Mouse (Mus musculus): ENCODE results near the gene Mtrex. TPM values are rescaled to one million over a fixed set of nuclear protein-coding genes. Genes with fewer than 3 reads are reported as not detected.

Mtrex gene
- 70.6 and 77.9 TPM in 2 replicates for polyA plus RNA-seq (2014; fragmentation: Nextera tagmentation; extraction: Ambion mirVana)

DNA sequence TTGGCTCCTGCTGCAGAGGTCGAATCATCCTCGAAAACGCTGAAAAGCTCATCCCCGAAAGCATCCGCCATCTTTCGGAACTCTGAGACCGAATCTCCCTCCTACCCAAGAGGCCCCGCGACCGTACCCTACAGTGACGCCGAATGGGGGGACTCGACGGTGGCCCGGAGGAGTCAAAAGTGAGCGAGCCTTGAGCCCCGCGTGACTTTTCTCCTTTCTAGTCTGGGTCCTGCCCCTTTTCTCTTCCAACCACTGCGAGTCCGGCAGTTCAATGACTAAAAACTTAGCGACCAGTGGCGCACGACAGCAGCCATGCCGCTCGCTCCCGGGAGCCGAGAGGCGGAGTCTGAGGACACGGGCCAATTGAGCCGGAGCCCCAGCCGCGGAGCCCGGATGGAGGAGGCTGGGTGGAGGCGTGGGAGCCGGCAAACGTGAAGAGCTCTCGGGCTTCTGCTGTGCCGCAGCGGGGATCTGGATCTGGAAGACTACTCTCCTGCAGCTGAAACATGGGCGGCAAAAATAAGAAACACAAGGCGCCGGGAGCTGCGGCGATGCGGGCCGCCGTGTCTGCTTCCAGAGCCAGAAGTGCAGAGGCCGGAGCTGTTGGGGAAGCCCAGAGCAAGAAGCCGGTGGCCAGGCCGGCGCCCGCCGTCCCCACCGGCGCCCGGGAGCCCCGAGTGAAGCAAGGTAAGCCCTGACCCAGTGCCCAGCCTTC, at the start of gene Mtrex, which contains the start of gene Dhx29:
Gene Mtrex (minus strand): TSS at position 112 of the 715 bp plus-strand sequence.
Gene Dhx29 (plus strand): TSS at position 168 of the 715 bp plus-strand sequence.
- peaks cover 14% of the 10 kb centered on the region for H3K4me1 ChIP-seq (ENCODE audit: control insufficient read depth, insufficient read depth, low read length)
- under 1% methylated on average over 57 of the region's 57 CpGs for whole genome bisulfite sequencing

DNA sequence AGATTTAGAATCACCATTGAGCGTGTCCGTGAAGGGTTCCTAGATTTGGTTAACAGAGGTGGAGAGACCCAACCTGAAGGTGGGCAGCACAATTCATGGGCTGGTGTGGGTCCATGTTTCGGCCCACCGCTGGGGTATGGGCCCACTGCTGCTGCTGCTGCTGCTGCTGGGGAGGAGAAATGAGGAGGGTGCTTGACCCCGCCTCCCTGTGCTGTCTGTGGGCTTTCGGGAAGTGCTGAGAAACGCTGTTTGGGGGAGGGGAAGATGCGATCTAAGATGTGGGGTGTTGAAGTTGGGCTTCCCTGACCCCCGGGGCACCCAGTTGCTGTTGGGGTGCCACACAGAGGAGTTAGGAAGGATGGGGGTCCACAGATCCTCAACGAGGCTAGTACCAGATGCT, 49.5 kb upstream of the Mtrex start:
- 48% methylated on average over 10 of the region's 10 CpGs for WGBS
- H3K9ac ChIP-seq (ENCODE audit: low read length), result no peak overlapping the region
- ATAC-seq (no peak), DNase-seq (ENCODE audit: low spot score) (no peak)
- H3K27ac ChIP-seq (ENCODE audit: low read depth, low read length), result no peak overlapping the region
- no peaks in the 10 kb centered on the region for H3K4me1 ChIP-seq (ENCODE audit: control insufficient read depth, insufficient read depth, low read length)
- peaks cover 3% of the 10 kb centered on the region; the same call in 1 of the 2 replicates for H3K27me3 ChIP-seq (replicated peaks; ENCODE audit: control insufficient read depth, insufficient read depth, low read length)
- H3K4me2 ChIP-seq (ENCODE audit: low read length), result no peak overlapping the region
- no peaks in the 10 kb centered on the region for H3K9me3 ChIP-seq (replicated peaks; ENCODE audit: control insufficient read depth, low read length)
- no peak overlapping the region for H3K4me3 ChIP-seq (ENCODE audit: low read depth, low read length)
- no peaks in the 10 kb centered on the region for H3K36me3 ChIP-seq (ENCODE audit: control insufficient read depth, insufficient read depth, low read length)

More for the DNA sequence above, at the start of gene Mtrex, which contains the start of gene Dhx29:
- Histone ChIP-seq H3K4me2 (ENCODE audit: low read length) (peak within 1 kb of the TSS; percentile 63), H3K27me3 (replicated peaks; ENCODE audit: control insufficient read depth, insufficient read depth, low read length) (no peaks in the 10 kb centered on the region), H3K4me3 (ENCODE audit: low read depth, low read length) (peak within 1 kb of the TSS; percentile 70), H3K9me3 (replicated peaks; ENCODE audit: control insufficient read depth, low read length) (no peaks in the 10 kb centered on the region), H3K27ac (ENCODE audit: low read depth, low read length) (peak within 1 kb of the TSS; percentile 79), H3K36me3 (ENCODE audit: control insufficient read depth, insufficient read depth, low read length) (peaks cover 16% of the 10 kb centered on the region), H3K9ac (ENCODE audit: low read length) (peak within 1 kb of the TSS; percentile 80)
- ATAC-seq, result peak; percentile 99
- peak; percentile 98 for DNase-seq (ENCODE audit: low spot score)

DNA sequence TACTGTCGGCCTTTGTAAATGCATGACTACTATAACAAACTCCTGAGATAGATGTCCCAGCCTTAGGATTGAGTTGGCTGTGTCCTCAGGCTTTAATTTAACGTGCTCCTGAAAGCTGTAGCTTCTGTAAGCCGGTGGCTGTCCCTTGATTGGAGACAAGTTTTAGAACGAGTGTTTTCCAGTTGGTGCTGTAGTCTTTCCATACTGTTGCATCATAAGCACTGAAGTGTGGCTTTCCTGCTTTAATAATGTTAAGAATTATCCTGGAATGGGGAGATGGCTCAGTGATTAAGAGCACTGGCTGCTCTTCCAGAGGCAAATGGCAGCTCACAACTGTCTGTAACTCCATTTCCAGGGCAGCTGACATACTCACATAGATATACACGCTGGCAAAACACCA, 40.1 kb upstream of the Mtrex start:
- DNase-seq (ENCODE audit: low spot score) (no peak), ATAC-seq (no peak)
- Histone ChIP-seq H3K9ac (ENCODE audit: low read length) (no peak overlapping the region), H3K9me3 (replicated peaks; ENCODE audit: control insufficient read depth, low read length) (no peaks in the 10 kb centered on the region), H3K4me1 (ENCODE audit: control insufficient read depth, insufficient read depth, low read length) (no peaks in the 10 kb centered on the region), H3K4me2 (ENCODE audit: low read length) (no peak overlapping the region), H3K36me3 (ENCODE audit: control insufficient read depth, insufficient read depth, low read length) (peaks cover 61% of the 10 kb centered on the region), H3K27ac (ENCODE audit: low read depth, low read length) (no peak overlapping the region), H3K27me3 (replicated peaks; ENCODE audit: control insufficient read depth, insufficient read depth, low read length) (no peaks in the 10 kb centered on the region), H3K4me3 (ENCODE audit: low read depth, low read length) (no peak overlapping the region)
- 92% methylated on average over 5 of the region's 5 CpGs for WGBS

- no peaks in the 10 kb centered on the region for H3K9me3 ChIP-seq (replicated peaks; ENCODE audit: control insufficient read depth, low read length)
- WGBS, result 94% methylated on average over 12 of the region's 12 CpGs
- DNase-seq (ENCODE audit: low spot score) (no peak), ATAC-seq (no peak)
- no peak overlapping the region for H3K27ac ChIP-seq (ENCODE audit: low read depth, low read length)
- H3K36me3 ChIP-seq (ENCODE audit: control insufficient read depth, insufficient read depth, low read length), result peaks cover 72% of the 10 kb centered on the region
- H3K4me1 ChIP-seq (ENCODE audit: control insufficient read depth, insufficient read depth, low read length), result no peaks in the 10 kb centered on the region
- no peak overlapping the region for H3K4me3 ChIP-seq (ENCODE audit: low read depth, low read length)
- no peak overlapping the region for H3K9ac ChIP-seq (ENCODE audit: low read length)
- no peaks in the 10 kb centered on the region for H3K27me3 ChIP-seq (replicated peaks; ENCODE audit: control insufficient read depth, insufficient read depth, low read length)
- H3K4me2 ChIP-seq (ENCODE audit: low read length), result no peak overlapping the region
Observed at GRCm38 (mm10) chr13:112964421-112964820, 37.2 kb upstream of the Mtrex start.

DNA sequence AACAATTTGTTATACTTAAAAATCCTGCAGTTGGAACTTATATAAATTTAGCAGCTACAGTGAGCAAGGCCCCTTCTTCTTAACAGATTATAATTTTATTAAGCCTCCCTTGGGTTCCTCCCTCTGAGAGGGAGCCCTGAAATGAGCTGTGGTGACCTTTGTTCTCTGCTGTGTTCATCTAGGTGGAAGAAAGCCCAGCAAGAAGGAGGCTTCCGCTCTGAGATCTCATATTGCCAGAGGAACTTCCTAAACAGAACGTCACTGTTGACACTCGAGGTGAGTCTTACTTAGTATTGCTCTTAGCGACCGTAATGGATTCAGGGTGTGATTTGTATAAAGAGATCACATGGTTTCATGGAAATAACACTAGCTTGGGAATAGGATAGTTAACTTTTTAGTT, 35.9 kb upstream of the Mtrex start:
- H3K36me3 ChIP-seq (ENCODE audit: control insufficient read depth, insufficient read depth, low read length), result peaks cover 75% of the 10 kb centered on the region
- H3K9me3 ChIP-seq (replicated peaks; ENCODE audit: control insufficient read depth, low read length), result no peaks in the 10 kb centered on the region
- 76% methylated on average over 5 of the region's 5 CpGs for WGBS
- H3K27ac ChIP-seq (ENCODE audit: low read depth, low read length), result no peak overlapping the region
- H3K4me1 ChIP-seq (ENCODE audit: control insufficient read depth, insufficient read depth, low read length), result no peaks in the 10 kb centered on the region
- no peak overlapping the region for H3K9ac ChIP-seq (ENCODE audit: low read length)
- H3K4me3 ChIP-seq (ENCODE audit: low read depth, low read length), result no peak overlapping the region
- no peak for ATAC-seq
- DNase-seq (ENCODE audit: low spot score), result no peak
- H3K27me3 ChIP-seq (replicated peaks; ENCODE audit: control insufficient read depth, insufficient read depth, low read length), result no peaks in the 10 kb centered on the region
- no peak overlapping the region for H3K4me2 ChIP-seq (ENCODE audit: low read length)

GRCm38 (mm10) chr13:112954067-112954466, 26.9 kb upstream of the Mtrex start:
- no peak overlapping the region for H3K27ac ChIP-seq (ENCODE audit: low read depth, low read length)
- H3K9ac ChIP-seq (ENCODE audit: low read length), result no peak overlapping the region
- no peak for ATAC-seq
- no peaks in the 10 kb centered on the region for H3K27me3 ChIP-seq (replicated peaks; ENCODE audit: control insufficient read depth, insufficient read depth, low read length)
- WGBS, result 92% methylated on average over 8 of the region's 8 CpGs
- no peaks in the 10 kb centered on the region for H3K9me3 ChIP-seq (replicated peaks; ENCODE audit: control insufficient read depth, low read length)
- H3K4me1 ChIP-seq (ENCODE audit: control insufficient read depth, insufficient read depth, low read length), result no peaks in the 10 kb centered on the region
- peaks cover 78% of the 10 kb centered on the region for H3K36me3 ChIP-seq (ENCODE audit: control insufficient read depth, insufficient read depth, low read length)
- no peak overlapping the region for H3K4me2 ChIP-seq (ENCODE audit: low read length)
- no peak for DNase-seq (ENCODE audit: low spot score)
- no peak overlapping the region for H3K4me3 ChIP-seq (ENCODE audit: low read depth, low read length)

DNA sequence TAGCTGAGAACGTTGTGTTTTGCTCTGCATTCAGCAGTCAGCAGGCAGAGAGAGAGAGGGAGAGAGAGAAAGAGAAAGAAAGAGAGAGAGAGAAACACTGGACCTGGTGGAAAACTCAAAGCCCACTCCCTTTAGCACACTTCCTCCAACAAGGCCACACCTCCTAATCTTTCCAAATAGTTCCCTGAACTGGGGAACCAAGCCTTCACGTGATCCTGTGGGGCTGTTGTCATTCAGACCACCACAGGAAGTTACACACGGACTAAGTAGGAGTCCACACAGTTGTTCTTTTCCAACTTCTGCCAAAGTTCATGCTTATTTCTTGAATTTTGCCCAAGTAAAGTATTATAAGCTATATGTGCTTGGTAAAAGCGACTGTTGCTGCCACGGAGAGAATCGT, 18.7 kb upstream of the Mtrex start:
- peaks cover 83% of the 10 kb centered on the region for H3K36me3 ChIP-seq (ENCODE audit: control insufficient read depth, insufficient read depth, low read length)
- 86% methylated on average over 6 of the region's 6 CpGs for WGBS
- no peaks in the 10 kb centered on the region for H3K4me1 ChIP-seq (ENCODE audit: control insufficient read depth, insufficient read depth, low read length)
- H3K4me2 ChIP-seq (ENCODE audit: low read length), result no peak overlapping the region
- no peak for ATAC-seq
- H3K27me3 ChIP-seq (replicated peaks; ENCODE audit: control insufficient read depth, insufficient read depth, low read length), result no peaks in the 10 kb centered on the region
- H3K27ac ChIP-seq (ENCODE audit: low read depth, low read length), result no peak overlapping the region
- no peak overlapping the region for H3K4me3 ChIP-seq (ENCODE audit: low read depth, low read length)
- H3K9ac ChIP-seq (ENCODE audit: low read length), result no peak overlapping the region
- no peak for DNase-seq (ENCODE audit: low spot score)
- H3K9me3 ChIP-seq (replicated peaks; ENCODE audit: control insufficient read depth, low read length), result no peaks in the 10 kb centered on the region

- no peak overlapping the region for H3K9ac ChIP-seq (ENCODE audit: low read length)
- no peak overlapping the region for H3K4me3 ChIP-seq (ENCODE audit: low read depth, low read length)
- no peaks in the 10 kb centered on the region for H3K9me3 ChIP-seq (replicated peaks; ENCODE audit: control insufficient read depth, low read length)
- ATAC-seq, result no peak
- no peak for DNase-seq (ENCODE audit: low spot score)
- no peaks in the 10 kb centered on the region for H3K4me1 ChIP-seq (ENCODE audit: control insufficient read depth, insufficient read depth, low read length)
- H3K27ac ChIP-seq (ENCODE audit: low read depth, low read length), result no peak overlapping the region
- peaks cover 82% of the 10 kb centered on the region for H3K36me3 ChIP-seq (ENCODE audit: control insufficient read depth, insufficient read depth, low read length)
- 89% methylated on average over 9 of the region's 9 CpGs for WGBS
- no peaks in the 10 kb centered on the region for H3K27me3 ChIP-seq (replicated peaks; ENCODE audit: control insufficient read depth, insufficient read depth, low read length)
- H3K4me2 ChIP-seq (ENCODE audit: low read length), result no peak overlapping the region
Observed at GRCm38 (mm10) chr13:112945312-112945711, 18.1 kb upstream of the Mtrex start.

DNA sequence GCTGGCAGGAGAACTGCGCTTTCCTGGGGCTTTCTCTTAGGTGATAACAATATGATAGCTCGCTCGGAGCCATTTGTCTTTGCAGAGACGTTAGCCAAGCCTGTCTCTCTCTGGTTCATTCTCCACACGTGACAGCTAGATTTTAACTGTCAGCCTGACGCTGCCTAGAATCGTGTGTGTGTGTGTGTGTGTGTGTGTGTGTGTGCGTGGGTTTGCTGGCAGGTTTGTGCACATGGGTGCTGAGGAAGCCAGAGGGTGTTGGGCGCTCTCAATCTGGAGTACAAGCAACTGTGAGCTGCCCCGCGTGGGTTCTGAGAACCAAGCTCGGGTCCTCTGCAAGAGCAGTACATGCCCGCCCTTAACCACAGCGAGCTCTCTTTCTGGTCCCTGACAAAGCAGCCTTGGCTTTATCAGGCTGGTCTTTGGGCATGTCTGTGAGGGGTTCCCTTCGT, 14.7 kb upstream of the Mtrex start:
- Histone ChIP-seq H3K4me2 (ENCODE audit: low read length) (no peak overlapping the region), H3K27me3 (replicated peaks; ENCODE audit: control insufficient read depth, insufficient read depth, low read length) (no peaks in the 10 kb centered on the region), H3K4me1 (ENCODE audit: control insufficient read depth, insufficient read depth, low read length) (no peaks in the 10 kb centered on the region), H3K9ac (ENCODE audit: low read length) (no peak overlapping the region), H3K36me3 (ENCODE audit: control insufficient read depth, insufficient read depth, low read length) (peaks cover 85% of the 10 kb centered on the region), H3K9me3 (replicated peaks; ENCODE audit: control insufficient read depth, low read length) (no peaks in the 10 kb centered on the region), H3K27ac (ENCODE audit: low read depth, low read length) (no peak overlapping the region), H3K4me3 (ENCODE audit: low read depth, low read length) (no peak overlapping the region)
- peak; percentile 32; the same call in 1 of the 2 replicates for ATAC-seq
- DNase-seq (ENCODE audit: low spot score), result peak; percentile 10
- WGBS, result 80% methylated on average over 15 of the region's 15 CpGs

All from forebrain, embryonic 14.5 days (tissue).